Mouse (Mus musculus) lung, postnatal 36 days (tissue): ENCODE data around the gene Klhdc4.

Experiments used
- DNase-seq: peaks from one replicate; pipeline ENCODE4 v3.0.0; 2022; ENCODE audit warnings: mixed read lengths

Gene Klhdc4

DNA sequence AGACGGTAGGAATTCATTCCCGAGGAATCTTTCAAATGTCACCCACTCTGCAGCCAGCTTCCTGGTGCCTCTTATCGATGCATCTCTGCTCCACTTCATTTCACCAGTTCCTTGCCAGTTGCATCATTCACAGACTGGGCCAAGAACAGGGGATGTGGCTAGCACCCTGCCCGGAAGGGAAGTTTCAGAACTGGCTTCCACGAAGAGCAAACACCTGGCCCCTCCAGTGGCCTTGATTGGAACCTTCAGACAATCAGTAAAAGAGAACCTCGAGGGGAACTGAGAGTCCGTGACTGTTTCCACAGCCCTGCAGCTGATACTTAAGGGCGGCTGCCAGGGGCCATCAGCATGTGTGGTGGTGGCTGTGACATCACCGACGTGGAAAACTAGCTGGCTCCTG, 19.1 kb upstream of the Klhdc4 start:
- DNase-seq, result peak; percentile 48

DNA sequence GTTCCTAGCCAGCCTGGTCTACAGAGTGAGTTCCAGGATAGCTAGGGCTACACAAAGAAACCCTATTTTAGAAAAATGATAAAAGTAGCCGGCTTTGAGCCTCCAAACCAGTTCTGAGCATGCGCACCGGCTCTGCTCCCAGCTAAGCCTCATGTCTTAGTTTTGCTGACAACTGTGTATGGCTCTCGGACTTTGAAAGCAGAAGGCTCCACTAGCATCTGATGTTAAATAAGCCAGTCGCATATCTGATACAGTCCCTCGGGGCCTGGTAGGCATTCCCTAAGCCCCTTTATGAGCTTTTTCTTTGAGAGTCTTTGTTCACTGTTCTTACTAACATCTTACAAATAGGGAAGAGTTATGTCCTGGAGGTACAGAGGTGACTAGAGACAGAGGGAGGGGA, 18.6 kb upstream of the Klhdc4 start:
- no peak for DNase-seq

DNA sequence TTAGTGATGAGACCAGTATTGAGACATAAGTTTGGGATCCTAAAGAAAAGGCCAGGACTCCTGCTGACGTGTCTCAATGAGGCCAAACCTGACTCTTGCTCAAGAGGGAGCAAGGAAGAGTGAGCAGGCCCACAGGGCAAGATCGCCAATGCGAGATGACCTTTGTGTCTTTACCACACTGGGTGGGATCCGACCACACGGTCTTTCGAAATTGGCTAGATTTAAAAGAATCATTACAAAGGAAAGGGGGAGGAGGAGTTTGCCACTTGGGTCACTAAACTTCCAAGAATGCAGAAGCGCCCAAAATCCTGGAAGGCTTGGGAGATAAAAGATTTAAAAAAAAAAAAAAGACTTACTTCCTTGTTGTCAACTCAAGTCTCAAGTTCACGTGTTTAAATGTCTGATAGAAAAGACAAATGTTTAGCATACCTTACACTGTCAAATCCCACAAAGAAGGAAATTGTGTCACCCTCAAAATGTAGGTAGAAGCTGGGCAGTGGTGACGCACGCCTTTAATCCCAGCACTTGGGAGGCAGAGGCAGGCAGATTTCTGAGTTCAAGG, 18.0 kb upstream of the Klhdc4 start:
- peak; percentile 54 for DNase-seq

DNA sequence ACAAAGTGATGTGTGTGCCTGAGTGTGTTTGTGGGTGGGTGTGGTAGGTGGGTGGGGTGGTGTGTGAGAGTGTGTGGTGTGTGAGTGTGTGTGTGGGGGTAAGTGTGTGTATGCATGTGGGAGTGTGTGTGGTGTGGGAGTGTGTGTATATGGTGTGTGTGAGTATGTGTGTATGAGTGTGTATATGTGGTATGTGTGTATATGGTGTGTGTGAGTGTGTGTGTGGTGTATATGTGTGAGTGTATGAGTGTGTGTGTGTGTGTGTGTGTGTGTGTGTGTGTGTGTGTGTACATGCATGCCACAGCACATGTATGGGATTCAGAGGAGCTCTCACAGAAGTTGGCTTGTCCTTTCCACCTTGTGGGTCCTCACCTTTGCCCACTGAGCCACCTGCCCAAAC, 17.4 kb upstream of the Klhdc4 start:
- DNase-seq, result no peak

DNA sequence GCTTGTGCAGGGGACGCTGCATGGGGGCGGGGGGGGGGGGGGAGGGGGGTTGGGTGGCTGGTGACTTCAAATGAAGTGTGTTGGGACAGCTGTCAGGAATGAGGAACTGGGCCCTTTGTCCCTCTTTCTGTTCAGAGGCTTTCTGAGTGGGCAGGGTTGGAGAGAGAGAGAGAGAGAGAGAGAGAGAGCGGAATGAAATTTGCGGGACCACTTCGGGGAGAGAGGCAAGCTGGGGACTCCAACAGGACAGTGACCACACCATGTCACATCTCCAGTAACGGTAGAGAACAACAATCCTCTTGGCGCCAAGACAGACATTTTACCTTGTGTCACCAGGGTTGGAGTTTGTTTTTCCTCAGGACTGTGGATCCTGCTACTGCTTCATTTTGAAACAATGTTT, 15.4 kb upstream of the Klhdc4 start:
- no peak for DNase-seq

DNA sequence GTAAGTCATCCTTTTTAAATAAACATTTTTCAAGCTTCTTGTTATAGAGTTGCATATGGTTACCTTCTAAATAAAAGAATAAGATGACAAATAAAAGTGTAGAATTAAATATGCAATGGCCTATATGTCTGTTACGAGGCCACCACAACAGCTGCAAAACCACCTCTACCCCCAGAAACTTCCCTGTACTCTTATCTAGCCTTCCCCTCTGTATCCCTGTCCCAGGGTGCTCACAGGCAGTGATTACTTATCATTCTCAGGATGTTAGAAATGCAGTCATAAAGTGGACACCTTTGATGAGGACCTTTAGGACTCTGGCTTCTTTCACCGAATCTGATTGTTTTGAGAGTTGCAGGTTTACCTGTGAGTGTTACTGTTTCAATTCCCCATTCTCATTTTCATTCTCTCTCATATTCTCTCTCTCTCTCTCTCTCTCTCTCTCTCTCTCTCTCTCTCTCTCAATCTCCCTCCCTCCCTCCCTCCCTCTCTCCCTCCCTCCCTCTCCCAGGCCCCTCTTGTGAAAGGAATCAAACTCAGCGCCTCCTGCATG, 13.9 kb upstream of the Klhdc4 start:
- no peak for DNase-seq

DNA sequence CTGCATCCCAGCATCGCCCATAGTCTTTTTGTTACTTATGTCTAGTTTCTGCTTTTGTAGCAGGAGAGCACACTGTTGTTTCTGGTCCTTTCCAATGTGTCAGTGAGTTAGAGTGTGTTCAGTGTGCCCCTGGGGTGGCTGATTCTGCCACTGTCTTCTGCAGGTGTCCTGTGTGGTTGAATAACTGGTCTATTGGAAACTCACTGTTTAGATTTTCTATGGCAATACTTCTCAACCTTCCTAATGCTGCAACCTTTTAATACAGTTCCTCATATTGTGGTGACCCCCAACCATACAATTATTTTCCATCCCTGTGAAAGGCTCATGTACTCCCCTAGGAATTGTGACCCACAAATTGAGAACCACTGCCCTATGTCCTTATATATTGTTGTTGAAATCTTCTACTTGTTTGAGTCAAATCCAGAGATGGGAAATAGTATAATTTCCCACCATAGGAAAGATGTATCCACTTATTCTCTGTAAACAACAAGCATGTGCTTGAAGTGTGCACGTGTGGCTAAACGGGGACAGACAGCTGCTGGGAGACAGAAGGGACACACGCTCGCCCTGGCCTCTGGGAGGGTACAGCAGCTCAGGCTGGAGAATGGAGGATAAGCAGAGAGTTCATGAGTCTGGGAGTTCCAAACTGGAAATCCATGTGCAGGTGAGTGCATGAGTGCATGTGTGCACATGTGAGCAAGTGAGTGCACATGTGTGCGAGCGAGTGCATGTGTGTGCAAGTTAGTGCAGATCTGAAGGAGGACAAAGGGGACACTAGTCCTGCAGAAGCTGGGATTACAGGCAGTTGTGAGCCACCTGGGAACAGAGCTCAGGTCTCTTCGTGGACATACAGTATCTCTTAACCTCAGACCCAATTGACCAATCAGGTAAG, 12.9 kb upstream of the Klhdc4 start:
- DNase-seq, result no peak

DNA sequence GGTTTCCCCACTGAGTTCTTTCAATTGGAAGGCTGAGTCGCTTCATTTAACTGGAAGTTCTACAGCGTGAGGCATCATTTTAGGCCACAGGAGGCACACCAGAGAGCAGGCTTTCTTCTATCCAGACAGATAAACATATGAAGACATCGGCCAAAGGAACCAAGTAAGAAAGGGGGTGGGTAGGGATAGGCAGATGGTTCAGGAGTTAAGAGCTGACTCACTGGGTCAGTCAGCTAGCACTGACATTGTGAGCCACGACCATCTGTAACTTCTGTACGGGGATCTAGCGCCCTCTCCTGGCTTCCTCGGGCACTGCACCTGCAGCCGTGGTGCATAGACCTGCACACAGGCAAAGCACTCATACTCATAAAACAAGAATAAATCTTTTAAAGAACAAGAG, 11.9 kb upstream of the Klhdc4 start:
- DNase-seq, result peak; percentile 37

DNA sequence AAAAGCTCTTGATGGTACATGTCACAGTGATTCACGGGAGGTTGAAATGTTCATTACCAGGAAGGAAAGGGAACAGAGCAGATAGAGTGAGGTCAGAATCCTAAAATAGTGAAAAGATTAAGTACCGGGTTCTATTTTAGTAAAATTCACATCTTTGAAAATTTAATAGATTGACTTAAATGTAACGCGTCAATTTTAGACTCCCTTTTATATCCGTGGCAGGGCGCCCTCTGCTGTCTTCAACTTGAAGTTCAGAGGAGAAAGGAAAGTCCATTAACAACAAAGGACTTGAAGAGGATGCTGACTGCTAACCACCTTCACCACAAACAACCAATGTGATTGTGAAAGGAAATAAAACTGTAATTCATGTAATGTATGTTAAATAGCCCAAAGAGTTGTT, 3.1 kb upstream of the Klhdc4 start:
- DNase-seq, result peak; percentile 84

DNA sequence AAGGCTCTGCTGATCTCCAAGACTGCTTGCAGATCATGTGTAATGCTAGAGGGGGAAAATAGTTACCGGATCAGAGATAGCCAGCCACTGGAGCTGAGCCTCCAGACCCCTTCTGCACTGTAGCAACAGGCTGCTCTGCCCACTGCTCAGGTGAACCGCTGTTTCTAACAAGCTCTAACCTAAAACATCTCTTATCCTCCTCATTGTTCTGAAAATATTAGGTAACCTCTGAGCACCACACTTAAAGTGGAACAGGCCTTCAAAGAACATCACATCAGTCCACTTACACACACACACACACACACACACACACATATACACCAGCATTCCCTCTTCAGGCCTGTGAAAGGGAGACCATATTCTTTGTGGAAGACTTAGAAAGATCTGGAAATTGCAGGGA, 2.7 kb upstream of the Klhdc4 start:
- DNase-seq, result no peak

DNA sequence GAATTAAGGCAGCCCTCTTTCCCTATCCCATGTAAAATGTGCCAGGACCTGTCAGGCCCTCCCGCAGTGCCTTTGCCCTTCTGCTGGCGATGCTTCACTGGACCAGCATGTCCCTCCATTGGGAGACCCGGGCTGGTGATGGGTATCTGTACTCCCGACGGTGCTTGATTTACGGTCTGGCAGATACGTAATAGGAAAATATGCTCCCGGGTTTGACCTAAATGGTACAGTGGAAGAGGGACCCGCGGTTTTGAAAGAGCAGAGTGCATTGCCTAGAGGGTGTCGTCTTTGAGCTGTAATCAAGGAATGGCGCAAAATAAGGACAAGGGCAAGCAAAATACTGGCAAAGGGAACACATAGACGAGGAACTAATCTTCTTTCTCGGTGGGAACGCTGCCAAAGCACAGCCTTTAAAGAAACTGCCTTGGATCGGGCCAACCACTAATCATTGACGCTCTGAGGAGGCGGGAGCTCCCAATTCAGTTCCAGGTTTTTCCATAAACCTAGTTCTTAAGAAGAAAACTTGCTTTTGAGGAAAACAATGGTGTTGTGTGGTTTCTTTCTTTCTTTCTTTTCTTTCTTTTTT, 501 bp upstream of the Klhdc4 start:
- DNase-seq, result no peak

DNA sequence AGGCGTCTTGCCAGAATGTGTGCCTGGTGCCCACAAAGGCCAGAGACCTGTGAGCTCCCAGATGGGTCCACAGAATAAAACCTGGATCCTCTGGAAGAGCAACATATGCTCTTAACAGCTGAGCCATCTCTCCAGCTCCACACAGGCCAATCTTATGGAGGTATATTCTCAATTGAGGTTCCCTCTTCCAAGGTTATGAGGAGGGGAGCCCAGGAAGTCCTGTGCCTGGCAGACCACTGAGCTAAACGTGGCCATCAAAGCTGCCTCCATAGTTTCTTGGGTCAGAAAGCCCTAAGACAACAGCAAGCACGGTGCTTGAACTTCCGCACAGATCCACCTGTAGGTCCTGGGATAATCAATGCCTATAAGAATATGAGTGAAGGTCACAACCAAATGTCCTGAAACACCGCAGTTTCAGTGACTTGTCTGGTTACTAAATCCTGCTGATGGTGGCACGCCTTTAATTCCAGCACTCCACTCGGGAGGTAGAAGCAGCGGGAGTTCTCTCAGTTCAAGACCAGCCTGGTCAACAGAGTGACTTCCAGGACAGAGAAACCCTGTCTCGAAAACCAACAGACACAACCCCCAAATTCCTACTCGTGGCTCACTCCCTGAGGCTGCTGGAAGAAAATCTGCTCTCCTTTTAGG, 869 bp downstream of the Klhdc4 start:
- DNase-seq, result no peak

DNA sequence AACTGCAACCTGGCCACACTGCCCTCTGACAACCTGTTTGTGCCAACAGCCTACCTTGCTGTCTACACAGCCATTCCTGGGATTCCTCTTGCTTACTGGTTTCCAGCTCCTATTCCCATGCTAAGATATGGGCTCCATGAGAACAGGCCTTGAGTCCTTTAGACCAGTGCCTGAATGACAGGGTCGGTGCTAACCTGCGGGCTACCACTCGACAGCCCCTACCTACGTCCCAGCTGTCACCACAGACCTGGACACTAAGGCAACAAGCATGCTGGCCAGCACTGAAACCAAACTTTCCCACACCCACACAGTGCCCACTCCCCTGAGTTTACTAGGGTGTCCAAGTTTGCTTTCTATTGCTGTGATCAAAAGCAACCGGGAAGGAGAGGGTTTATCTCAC, 1.6 kb downstream of the Klhdc4 start:
- no peak for DNase-seq

DNA sequence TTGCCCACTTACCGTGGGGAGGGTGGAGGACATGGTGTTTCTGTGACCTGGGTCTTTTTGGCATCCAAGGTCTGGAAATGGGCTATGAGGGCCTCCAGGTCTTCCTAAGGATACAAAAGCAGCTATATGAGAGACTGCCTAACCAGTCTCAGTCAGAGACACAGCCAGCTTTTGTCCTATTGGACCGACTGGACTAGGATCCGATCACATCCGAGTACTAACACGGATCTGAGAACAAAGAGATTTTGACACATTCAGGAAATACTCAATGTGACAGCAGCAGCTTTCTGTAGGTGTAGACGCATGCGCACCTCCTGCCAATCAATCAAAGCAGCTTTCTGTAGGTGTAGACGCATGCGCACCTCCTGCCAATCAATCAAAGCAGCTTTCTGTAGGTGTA, 7.6 kb downstream of the Klhdc4 start:
- no peak for DNase-seq

DNA sequence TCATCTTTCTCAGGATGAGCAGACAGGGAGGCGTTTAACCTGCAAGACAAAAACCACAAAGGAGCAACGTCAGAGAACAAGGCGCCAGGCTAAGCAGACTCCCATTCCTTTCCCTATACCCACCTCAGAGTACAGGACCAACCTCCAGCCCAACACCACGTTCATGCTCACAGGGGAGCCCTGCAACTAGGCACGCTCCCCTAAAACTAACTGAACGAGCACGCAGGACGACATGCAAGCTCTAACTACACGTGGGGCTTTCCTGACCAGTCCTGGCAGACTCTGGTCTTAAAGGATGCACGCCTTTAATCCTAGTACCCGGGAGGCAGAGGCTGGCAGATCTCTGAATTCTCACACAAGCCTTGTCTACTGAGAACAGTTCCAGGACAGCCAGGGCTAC, 8.0 kb downstream of the Klhdc4 start:
- no peak for DNase-seq

DNA sequence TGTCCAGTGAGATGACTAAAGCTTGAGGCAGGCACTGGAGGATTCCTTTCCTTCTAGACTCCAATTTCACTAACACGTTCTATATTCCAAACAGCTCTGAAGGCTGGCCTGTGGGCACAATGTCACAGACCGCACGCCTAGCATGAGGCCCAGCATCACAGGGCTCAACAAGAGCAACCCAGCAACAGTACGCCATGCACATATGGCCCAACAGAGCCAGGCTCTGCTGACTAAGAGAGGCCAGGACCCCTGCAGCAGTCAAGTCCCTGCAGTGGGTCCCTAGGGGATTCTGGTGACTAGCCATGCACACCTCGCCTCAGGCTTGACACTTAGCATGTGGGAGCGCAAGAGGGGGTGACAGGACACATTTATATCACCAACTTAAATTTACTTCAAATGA, 8.5 kb downstream of the Klhdc4 start:
- DNase-seq, result no peak

DNA sequence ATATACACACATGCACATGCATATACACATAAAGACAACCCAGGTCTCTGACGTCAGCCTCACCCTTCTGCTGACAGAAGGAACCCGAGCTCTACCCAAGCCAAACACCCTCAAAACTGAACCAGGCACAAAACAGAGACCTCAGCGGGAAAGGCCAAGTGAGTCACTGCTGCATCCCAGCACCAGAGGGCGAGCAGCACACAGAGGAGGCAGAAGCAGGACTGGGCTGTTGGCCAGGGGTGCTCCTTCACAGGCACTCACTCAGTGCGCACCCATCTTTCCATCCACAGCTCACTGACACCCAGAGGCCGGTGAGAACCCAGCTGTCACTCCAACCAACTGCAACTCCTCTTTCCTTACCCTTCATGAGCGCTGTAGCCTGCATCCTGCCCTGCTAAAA, 11.1 kb downstream of the Klhdc4 start:
- no peak for DNase-seq

DNA sequence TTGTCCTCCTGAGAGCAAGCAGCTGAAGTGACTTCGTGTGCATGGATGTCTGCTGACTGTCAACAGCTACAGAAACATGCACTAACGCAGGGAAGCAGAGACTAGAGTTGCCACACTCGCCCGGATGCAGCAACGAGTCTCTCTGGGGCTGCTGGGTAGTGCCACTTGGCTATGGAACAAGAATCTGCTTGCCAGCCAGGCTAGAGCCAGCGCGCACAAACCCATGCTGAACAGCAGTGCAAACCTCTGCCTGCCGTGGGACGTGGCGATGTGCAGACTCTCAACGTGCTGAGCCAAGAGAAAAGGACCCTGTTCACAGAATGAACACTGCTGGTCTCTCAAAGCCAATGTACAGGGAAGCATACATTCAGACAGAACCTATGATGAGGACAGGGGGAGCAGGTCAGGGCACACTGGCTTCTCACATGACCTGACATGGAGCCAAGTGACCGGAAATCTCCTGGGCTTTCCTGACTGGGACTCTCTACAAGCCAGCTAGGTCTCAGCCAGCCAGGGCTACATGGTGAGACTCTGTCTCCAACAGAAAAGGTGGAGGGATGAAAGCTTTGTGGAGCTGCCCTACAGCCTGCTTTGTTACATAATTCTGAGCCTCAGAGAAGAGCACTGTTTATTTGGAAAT, 17.3 kb downstream of the Klhdc4 start:
- DNase-seq, result no peak

DNA sequence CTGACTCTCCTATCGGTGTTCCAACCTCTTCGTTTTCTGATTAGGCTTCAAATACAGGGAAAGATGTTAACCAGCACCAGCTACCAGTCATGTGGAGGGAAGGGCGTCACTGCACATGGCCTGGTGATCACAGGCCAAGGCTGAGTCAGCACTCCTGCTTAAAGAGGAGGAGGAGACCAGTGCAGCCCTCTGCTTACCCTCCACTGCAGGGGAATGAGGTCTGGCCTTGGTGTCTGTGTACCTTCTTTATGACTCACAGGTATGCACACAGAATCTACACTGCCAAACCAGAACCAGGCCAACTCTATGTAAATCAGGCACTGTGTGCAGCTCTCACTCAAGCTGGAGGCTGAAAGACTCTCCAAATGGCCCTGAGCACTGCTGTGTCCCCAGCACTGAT, 17.9 kb downstream of the Klhdc4 start:
- DNase-seq, result no peak

DNA sequence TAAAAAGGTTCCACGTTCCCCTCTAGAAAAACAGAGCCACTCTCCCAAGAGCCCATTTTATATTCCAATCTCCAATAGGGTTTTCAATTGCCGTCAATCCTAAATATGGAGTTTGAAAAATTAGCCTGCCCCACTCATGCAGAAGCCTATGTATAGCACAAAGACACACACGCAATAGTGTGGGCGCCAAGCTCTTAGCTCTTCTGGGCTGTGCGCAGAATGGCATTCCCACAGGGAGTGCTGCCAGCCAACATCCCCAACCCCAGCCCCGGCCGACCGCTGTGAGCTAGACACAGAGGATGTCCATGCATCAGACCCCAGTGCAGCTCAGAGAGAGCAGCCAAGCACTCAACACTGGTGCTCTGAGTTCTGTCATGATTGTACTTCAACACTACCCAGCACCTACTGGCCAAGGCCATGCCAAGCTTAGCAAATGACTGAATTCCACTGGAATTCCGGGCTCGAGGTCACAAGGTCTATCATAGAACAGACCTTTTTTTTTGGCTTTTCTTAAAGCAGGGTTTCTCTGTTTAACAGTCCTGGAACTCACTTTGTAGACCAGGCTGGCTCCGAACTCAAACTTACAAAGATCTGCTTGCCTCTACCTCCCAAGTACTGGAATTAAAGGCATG, 19.7 kb downstream of the Klhdc4 start:
- no peak for DNase-seq

DNA sequence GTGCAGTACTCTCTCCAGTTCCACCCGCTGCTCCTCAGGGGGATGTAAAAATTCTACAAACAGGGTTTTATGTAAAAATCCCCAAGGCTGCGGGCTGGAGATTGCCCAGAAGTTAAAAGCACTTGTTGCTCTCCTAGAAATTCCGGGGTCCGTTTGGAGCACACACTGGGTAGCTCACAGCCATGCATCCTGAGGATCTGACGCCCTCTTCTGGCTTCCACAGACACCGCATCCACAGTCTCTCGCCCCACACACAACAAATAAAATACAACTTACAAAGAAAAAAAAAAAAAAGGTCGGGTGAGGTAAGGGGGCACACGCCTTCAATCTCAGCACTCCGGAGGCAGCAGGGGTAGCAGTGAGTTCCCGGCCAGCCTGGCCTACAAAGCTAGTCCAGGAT, 21.3 kb downstream of the Klhdc4 start:
- no peak for DNase-seq

DNA sequence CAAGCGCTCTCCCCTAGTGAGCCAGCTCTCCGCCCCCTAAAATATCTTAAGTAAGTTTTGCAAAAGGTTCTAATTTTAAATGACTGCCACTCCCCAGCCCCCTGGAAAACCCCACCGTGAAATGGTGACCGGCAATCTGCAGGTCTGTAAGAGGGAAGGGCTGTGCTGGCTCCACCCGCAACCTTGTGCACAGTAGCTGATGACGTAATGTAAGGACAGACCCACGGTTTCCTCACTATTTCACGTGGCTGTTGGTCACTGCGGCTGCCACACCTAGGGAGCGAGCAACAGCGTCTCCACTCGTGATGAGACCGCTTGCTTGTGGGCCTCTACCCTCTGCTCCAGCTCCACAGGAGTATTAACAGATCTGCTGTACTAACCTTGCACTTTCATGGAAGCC, 23.2 kb downstream of the Klhdc4 start:
- peak; percentile 39 for DNase-seq

DNA sequence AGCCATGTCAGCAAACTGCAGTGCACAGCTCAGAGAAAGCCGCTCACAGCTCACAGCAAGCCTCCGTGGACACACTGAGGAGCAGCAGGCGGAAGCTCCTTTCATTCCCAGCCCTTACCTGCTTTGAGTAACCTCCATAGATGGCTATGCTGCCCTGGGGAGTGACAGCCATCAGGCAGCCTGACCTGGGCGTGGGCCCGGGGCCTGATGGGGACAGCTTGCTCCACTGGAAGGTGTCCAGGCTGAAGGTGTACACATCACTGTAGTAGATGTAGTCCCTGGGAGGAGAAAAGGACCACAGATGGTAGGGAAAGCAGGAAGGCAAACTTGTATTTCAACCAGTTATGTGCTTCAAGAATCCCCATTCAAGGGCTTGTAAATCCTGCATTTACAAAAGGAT, 24.5 kb downstream of the Klhdc4 start:
- DNase-seq, result no peak
